Mouse (Mus musculus): Measurements from ENCODE around the gene Efemp2.

The Efemp2 gene

DNA sequence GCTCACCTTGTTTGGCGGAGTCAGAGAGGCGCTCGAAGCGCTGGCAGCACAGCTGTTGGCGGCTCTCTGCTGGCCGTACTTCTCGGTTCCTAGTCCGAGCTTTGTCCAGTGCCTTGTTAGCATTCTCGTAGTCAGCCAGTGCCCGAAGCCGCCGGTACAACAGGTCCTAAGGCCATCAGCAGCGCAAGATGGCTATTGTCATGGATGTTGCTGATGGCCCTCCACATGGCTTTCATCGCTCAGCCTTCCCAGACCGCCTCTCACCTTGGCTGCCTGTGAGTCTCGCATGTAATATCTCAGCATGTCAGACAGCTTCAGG, 22.3 kb downstream of the Efemp2 start:
- in situ Hi-C loops (cut with MboI, MseI): no loop called here

DNA sequence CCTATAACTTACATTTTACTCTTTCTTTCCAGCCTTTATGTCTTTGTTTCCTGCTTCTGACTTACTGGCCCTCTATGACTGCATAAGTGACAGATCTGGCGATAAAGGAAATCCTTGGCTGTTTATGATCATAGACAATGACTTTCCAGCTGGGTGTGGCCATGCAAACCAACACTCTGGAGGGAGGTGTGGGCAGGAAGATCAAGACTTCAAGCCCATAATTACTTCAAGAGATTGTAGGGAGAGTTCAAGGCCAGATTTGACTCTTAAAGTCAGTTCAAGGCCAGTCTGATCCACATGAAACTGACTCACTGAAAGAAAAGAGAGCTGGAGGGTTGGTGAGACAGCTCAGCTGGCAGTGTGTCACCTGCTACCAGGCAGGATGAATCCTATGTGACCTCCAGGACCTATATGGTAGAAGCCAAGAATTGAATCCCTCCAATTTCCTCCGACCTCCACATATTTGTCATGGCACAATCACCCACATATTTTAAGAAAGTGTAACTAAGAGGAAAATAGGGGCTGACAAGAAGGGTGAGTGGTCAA, 26.6 kb downstream of the Efemp2 start:
- in situ Hi-C loops (cut with MboI, MseI): no loop called here

DNA sequence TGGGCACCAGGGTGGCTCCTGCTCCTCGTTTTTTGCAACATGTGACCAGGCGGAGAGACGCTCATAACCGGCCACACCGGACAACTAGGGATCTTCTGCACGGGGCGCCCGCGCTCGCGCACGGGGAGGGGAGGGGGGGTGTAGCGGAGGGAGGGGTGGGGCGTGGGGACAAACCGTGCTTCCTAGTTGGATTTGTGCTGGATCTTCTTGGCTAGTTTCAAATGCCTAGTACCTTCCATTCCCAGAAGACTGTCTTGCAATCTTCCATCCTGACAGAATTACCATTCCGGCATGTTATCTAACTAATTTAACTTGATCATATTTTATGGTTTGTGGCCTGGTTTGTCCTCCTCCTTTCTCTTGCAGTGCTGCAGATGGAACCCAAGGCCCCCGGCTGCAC, 29.9 kb downstream of the Efemp2 start, which contains the start of gene 1700020D05Rik:
Gene 1700020D05Rik, minus strand, starts transcription at position 101 of the 400 bp plus-strand sequence.
- in situ Hi-C loops (cut with MboI, MseI): no loop called here

DNA sequence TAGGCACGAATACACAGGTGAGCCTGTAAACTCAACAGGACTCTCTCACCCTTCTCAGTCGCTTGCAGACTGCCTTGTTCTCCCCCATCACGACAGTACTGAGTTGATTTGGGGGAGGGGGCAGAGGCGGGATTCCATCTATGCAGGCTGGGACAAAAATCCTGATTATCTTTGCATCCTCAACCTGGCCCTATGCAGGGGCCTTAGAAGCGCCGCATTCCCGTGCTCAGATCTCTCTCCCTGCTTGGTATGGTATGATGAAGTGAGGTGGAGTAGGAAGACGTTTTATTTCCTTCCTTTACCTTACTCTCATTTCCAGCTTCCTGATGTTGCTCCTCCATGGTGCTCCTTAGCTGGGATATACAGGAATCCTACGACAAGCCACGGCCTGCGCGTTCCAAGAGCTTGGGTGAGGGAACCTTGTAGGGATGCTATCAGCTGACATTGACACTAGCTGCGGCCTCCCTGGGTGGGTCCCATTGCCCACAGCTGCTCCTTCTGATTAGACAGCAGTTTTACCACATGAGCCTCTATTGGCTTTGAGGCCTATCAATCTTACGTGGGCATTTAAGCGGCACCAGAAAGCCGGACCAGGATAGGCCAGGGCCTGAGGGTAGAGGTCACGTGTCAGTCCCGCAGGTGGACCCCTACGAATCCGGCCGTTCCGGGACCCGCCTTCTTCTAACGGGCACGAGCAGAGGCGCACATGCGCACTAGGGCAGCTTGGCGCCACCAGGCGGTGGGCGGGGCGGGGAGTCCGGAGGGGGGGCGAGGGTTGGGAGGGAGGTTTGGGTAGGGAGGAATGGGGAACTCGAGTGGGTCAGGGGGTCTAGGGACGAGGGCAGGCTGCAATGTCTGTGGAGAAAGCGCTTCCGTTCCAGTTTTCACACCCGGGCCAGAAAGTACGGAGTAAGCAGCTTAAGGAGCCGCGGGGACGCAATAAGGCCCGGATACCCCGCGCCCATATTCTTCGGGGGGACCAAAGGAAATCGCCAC, 36.6 kb downstream of the Efemp2 start, which contains the start of gene Snx32:
Gene Snx32, minus strand, starts transcription at position 508 of the 996 bp plus-strand sequence.
- in situ Hi-C loops (cut with MboI, MseI): no loop called here

DNA sequence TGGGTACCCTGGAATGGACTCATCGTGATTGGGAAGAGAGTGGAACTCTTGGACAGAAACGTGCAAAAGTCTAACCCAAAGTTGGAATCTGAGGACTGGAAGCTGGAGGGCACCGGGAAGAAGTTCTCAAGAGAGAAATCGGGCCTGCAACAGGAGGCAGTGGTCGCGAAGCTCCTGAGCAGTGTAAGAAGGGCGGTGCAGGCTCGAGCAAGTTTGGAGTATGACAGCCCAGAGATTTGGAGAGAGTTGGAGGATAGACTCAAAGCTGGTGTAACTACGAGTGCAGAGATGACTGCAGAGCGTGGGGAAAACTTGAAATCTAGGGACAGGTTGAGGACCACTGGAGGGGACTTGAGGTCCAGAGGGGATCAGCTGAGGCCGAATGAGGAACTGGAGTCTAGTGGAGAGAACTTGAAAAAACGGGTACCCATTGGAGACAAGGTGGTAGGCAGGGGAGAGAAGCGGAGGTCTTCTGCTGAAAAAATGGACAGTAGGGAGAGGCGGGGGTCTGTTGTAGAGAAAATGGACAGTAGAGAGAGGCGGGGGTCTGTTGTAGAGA, 37.4 kb downstream of the Efemp2 start:
- in situ Hi-C loops (cut with MboI, MseI): no loop called here

DNA sequence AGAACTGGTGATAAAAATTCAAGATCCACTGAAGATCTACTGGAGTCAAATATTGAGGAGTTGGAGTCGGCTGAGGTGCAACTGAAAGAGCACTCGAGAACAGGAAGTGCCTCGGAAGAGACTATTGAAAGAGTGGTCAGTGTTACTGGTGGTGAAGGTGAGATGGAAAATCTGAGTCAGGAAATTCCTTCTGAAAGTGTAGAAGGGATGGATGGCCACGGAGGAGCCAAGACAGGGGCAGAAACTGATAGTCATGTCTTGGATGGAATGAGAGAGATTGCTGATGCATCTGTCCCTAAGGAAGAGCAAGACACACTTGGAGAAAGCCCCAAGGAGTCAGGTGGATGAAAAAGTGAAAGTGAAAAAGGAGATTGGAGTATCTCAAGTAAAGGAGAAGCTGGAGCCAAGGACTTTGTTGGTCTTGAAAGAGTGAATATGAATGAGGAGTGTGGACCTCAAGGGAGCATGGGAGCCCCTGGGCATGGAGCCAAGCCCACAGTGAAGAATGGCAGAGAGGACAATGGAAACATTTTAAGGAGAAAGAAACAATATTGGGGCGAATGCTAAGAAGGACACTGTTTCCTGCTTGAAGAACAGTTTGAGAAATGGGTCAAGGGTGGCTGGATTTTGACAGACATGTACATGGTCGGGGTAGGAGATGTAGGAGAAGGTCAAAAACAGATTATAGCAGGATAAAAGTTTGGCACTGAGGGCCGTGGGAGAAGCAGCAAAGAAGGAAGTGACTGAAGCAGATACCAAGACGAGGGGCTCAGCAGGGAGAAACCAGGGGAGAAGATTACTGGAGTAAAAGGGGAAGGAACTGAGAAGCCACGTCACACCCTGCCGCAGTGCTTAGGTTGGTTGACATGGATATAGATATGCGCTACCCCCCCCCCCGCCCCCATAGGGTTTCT, 38.6 kb downstream of the Efemp2 start:
- in situ Hi-C loops (cut with MboI, MseI): no loop called here

DNA sequence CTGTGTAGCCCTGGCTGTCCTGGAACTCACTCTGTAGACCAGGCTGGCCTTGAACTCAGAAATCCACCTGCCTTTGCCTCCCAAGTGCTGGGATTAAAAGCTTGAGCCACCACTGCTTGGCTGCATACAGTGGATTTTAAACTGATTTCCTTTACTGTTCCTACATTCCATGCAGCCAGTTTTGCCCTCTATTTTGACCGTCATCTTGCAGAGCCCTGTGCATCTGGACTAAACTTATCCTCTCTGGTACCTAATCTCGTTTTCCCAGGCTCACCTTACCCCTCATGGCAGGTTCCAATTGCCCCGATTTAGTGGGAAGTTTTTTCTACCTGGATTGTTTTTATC, 39.2 kb downstream of the Efemp2 start:
- in situ Hi-C loops (cut with MboI, MseI): no loop called here

DNA sequence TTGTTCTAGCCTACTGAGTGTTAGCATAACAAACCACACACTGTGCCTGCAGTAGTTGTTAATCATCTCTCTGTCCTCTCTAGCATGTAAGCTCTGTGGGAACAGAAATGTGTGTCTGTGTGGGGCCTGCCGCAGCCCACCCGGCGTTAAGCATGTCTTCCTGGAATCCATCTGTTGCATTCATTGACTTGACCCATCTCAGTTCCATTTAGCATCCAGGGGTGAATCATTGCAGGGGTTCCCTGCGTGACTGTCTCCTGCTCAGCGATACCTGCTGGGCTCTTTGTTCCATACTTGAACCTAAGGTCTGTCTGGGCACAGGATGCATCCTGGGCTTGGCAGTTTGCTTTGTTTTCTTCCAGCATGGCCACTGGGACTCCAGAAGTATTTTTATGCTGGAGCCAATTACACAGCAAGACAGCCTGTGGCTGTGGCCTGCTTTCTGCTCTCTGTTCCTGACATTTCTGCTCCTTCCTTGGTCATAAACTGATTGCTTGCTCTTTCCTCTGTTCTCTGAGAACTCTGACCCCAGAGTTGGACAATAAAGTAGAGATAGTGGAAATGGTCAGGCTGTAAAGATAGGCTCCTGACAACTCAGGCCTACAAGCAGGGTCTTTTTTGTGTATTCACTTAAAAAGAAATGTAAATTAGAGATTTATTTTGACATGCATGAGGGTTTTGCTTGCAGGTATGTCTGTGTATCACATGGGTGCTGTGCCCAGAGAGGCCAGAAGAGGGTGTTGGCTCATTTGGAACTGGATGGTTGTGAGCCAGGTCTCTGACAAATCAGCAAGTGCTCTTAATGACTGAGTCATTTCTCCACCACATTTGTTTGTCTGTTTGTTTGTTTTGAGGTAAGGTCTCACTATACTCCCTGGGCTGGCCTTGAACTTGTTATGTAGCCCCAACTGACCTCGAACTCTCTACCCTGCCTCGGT, 42.4 kb downstream of the Efemp2 start:
- in situ Hi-C loops (cut with MboI, MseI): no loop called here

DNA sequence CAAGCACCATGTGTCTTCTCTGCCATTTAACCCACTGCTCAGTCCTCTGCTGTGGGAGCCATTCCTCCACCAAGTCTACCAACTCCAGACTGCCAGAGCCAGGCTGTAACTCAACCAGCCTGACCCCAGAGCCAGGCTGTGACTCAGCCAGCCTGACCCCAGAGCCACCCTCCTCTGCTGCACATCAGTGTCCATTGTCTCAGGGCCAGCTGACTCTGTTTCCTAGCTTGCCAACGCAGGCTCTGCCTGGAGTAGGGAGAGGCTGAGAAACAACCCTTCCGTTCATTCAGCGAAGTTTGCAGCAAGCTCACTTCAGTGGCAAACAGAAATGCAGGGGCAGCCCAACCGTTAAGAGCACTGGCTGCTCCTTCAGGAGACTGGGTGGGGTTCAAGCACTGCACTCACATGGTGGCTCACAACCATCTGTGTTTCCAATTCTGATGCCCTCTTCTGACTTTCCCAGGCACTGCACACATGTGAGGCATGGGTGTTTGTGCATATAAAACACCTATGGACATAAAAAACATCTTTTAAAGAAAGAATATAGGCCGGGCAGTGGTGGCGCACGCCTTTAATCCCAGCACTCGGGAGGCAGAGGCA, 43.3 kb downstream of the Efemp2 start:
- in situ Hi-C loops (cut with MboI, MseI): no loop called here

DNA sequence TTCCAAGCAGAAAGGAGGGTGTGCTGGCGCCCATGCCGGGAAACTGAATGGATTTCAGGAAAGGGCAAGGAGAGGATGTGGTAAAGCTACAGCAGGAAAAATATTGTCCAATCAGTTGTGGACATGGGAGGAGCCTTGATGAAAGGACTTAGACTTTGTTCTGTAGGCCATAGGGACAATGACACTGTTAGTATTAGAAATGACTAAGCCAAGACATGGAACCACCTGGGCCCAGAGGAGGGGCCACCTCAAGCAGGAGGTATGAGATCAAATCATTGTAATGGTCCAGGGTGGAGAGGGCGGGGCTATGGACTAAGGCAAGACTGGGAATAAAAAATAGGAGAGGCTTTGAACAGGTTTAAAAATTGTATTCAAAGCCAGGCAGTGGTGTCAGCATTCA, 45.0 kb downstream of the Efemp2 start:
- in situ Hi-C loops (cut with MboI, MseI): no loop called here

DNA sequence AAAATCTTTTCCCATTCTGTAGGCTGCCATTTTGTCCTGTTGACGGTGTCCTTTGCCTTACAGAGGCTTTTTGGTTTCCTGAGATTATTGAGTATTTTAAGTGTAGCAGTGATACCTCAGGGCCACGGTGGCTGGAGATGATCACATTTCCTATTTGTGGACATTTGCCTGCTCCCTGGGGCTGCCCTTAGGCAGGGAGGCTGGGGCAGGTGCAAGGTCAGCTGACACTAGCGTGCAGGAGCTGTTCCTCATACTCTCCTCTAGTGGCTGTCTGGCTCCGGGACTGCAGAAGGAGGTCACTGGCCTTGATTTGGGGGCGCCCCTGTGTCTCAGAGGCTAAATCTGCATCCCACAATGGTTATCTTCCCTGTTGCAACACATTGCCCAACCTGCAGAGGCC, 51.5 kb downstream of the Efemp2 start:
- in situ Hi-C loops (cut with MboI, MseI): loop anchor here (5.0 kb wide), 1 partner anchor 37 kb away; the partner anchor contains the start of gene Ovol1

DNA sequence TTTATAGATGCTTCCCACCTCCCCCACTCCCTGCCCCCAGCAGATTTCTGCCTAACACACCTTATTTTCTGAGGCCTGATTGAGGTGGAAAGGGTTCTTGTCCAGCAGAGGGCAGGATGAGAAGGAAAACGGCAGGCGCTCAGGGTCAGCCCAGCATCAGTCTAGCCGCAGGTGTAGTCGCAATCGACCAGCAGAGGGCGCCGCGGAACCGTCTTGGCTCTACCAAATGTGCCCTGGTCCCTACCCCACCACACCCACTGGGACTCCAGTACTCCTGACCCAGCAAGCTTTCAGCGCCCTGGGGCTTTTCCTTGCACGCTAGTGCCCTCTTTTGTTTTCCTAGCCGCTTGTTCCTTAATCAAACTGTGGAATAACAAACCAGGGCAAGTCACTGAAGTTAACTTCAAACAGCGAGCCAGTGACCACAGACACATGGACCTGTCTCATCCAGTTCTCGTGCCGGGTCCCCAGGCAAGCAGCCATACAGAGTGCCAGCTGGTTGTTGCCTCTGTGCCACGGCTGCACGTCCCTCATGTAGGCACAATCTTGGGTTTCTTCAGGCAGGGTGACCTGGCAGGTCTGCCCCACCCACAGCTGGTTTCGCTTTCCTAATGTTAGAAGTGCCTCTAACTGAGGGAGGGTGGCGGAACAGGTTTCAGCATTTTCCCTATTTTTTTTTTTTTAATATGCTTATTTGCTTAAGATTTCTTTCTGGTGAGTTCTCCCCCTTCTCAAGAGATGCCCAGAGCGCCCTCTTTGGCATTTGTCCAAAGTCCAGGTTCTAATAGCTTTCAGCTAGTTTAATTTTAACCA, 55.8 kb downstream of the Efemp2 start:
- in situ Hi-C loops (cut with MboI, MseI): loop anchor here (5.0 kb wide), 1 partner anchor 33 kb away; the partner anchor contains the start of gene Ovol1

DNA sequence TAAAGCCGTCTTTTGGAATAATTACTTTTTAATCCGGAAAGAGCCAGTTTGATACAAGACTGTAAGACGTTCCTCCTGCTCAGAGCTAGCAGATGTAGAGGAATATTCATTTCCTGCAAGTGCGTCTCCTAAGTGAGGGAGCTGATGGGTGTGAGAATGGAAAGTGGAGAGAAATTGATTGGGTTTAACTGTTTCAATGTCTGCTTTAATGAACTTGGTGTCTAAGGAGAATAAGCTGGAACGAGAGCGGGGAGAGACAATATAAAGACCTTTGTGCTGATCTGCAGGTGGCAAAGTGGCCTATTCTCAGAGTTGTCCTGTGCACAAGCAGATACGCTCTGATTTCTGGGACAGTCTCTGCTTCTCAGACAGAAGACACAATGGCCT, 56.4 kb downstream of the Efemp2 start:
- in situ Hi-C loops (cut with MboI, MseI): no loop called here

All from regulatory T cell (primary cell).